Mouse (Mus musculus) stomach, postnatal 0 days (tissue): ENCODE measurements around the gene Eif5b. TPM values are rescaled to one million over a fixed set of nuclear protein-coding genes. Genes with fewer than 3 reads are reported as not detected.

Source experiments
- ATAC-seq: fragments of 200-750 bp; cut with Nextera tagmentation; 2 replicates; pipeline ENCODE4 v1.8.0; 2017; ENCODE audit not compliant: low FRiP score, low TSS enrichment
- DNase-seq: peaks from one replicate; pipeline ENCODE4 v3.0.0-alpha.2; 2016; ENCODE audit warnings: low spot score
- H3K27ac ChIP-seq: fragments of 300-500 bp; sonication (generic); replicated peaks from 2 replicates; pipeline ENCODE4 v1.5.1; 2014; ENCODE audit warnings: mild to moderate bottlenecking, control low read depth
- H3K27me3 ChIP-seq: fragments of 300-500 bp; sonication (generic); 2 replicates; pipeline ENCODE4 v1.6.1; 2014; ENCODE audit warnings: low read length; ENCODE audit not compliant: control insufficient read depth, insufficient read depth
- H3K36me3 ChIP-seq: fragments of 300-500 bp; sonication (generic); 2 replicates; pipeline ENCODE4 v1.6.1; 2014; ENCODE audit warnings: low read length, mixed read lengths; ENCODE audit not compliant: control insufficient read depth, insufficient read depth
- H3K4me1 ChIP-seq: fragments of 300-500 bp; sonication (generic); replicated peaks from 2 replicates; pipeline ENCODE4 v1.6.1; 2014; ENCODE audit warnings: antibody characterized with exemption; ENCODE audit not compliant: control insufficient read depth, insufficient read depth
- H3K4me2 ChIP-seq: fragments of 300-500 bp; sonication (generic); replicated peaks from 2 replicates; pipeline ENCODE4 v1.6.1; 2014; ENCODE audit warnings: low read depth, mild to moderate bottlenecking, control low read depth, moderate library complexity
- H3K4me3 ChIP-seq: fragments of 300-500 bp; sonication (generic); 2 replicates; pipeline ENCODE4 v1.5.1; 2014; ENCODE audit warnings: low read depth, low read length, control low read depth
- H3K9ac ChIP-seq: fragments of 300-500 bp; sonication (generic); 2 replicates; pipeline ENCODE4 v1.6.1; 2014; ENCODE audit warnings: mild to moderate bottlenecking, low read length, control low read depth, mixed read lengths
- H3K9me3 ChIP-seq: fragments of 300-500 bp; sonication (generic); 2 replicates; pipeline ENCODE4 v1.6.1; 2016; ENCODE audit warnings: low read length; ENCODE audit not compliant: control insufficient read depth
- CTCF ChIP-seq: IDR thresholded peaks from 2 replicates; pipeline ENCODE4 v1.5.1; 2016; ENCODE audit warnings: antibody characterized with exemption, low read depth, mild to moderate bottlenecking, moderate library complexity
- EP300 ChIP-seq: optimal IDR thresholded peaks from 2 replicates; pipeline ENCODE3; 2016; ENCODE audit warnings: antibody characterized with exemption
- WGBS: fragments of 180-500 bp; shearing (Covaris S2); extraction: QIAGEN DNeasy Blood & Tissue Kit; methylation state at CpG from one replicate; pipeline ENCODE4 v1.1.7; 2014; 5-methylcytosine and 5-hydroxymethylcytosine counted together
- polyA plus RNA-seq: library from polyadenylated mRNA; unstranded; fragments of >200 nt; fragmentation: Nextera tagmentation; extraction: Ambion mirVana; gene quantifications from 2 replicates; pipeline ENCODE4 v1.2.1, GENCODE M21; 2015

The Eif5b gene
- polyA plus RNA-seq, 1 experiment from 2014 or later: 17.7 TPM

- no peak overlapping the region for H3K9ac ChIP-seq
- TF ChIP-seq EP300 (no peak), CTCF (no peak)
Observed at GRCm38 (mm10) chr1:38103813-38104212, 106.0 kb downstream of the Eif5b start.

More at GRCm38 (mm10) chr1:38103813-38104212, 106.0 kb downstream of the Eif5b start:
- WGBS: 43% methylated on average over 3 of the region's 3 CpGs
- no peaks in the 10 kb centered on the region for H3K4me1 ChIP-seq
- H3K27me3 ChIP-seq: no peaks in the 10 kb centered on the region
- no peak overlapping the region for H3K4me3 ChIP-seq
- H3K9me3 ChIP-seq: no peaks in the 10 kb centered on the region
- H3K27ac ChIP-seq: no peak overlapping the region
- no peak for DNase-seq
- H3K36me3 ChIP-seq: no peaks in the 10 kb centered on the region
- no peak for ATAC-seq
- H3K4me2 ChIP-seq: no peak overlapping the region

Other genes starting within 250 kb of the Eif5b start
- gene Tsga10, start 131.6 kb upstream of the Eif5b start, polyA plus RNA-seq: 2.1 and 2.2 TPM in 2 replicates
- 6.6 and 7.1 TPM in 2 replicates for gene Lipt1, start 126.3 kb upstream of the Eif5b start, polyA plus RNA-seq
- gene Mitd1, start 107.6 kb upstream of the Eif5b start, polyA plus RNA-seq: 21.5 and 22.7 TPM in 2 replicates
- gene Mrpl30, start 107.5 kb upstream of the Eif5b start, polyA plus RNA-seq: 235 and 236 TPM in 2 replicates
- gene Lyg2, start 81.5 kb upstream of the Eif5b start, polyA plus RNA-seq: not detected in 2 replicates
- gene Lyg1, start 40.3 kb upstream of the Eif5b start, polyA plus RNA-seq: 298 and 319 TPM in 2 replicates
- gene Txndc9, start 117 bp upstream of the Eif5b start, polyA plus RNA-seq: 116 and 119 TPM in 2 replicates
- 8.4 and 8.5 TPM in 2 replicates for gene Rev1, start 131.8 kb downstream of the Eif5b start, polyA plus RNA-seq